In genomic region chrX:105926121-105926735, GRCm38 (mm10) we compare ENCODE assay signal across 8 mouse cellular contexts. TPM values are rescaled to one million over a fixed set of nuclear protein-coding genes. Genes with fewer than 3 reads are reported as not detected.
DNase-seq lines count a peak whose midpoint lies in the region; ATAC-seq and TF ChIP-seq lines count a peak whose summit lies in the region.

No protein-coding gene starts in this region.

- H3K27ac ChIP-seq in neural tube, embryonic 12.5 days: no peak overlapping the region
- peak overlapping the region; percentile 43 for H3K27ac ChIP-seq in heart, adult 2 months
- no peak overlapping the region for H3K27ac ChIP-seq in limb, embryonic 13.5 days
- H3K27ac ChIP-seq in neural tube, embryonic 15.5 days (replicated peaks): no peak overlapping the region

- TF ChIP-seq CTCF in heart, adult 2 months (IDR thresholded peaks at IDR 0.05): no peak

- peaks cover 2% of the 10 kb centered on the region; the same call in 1 of the 2 replicates for H3K4me1 ChIP-seq in neural tube, embryonic 12.5 days
- peaks cover 5% of the 10 kb centered on the region for H3K4me1 ChIP-seq in heart, adult 2 months (ENCODE audit: control insufficient read depth, insufficient read depth, low read length)
- H3K4me1 ChIP-seq in limb, embryonic 13.5 days: peaks cover 10% of the 10 kb centered on the region; the same call in 1 of the 2 replicates
- peaks cover 14% of the 10 kb centered on the region for H3K4me1 ChIP-seq in neural tube, embryonic 15.5 days

- no peaks in the 10 kb centered on the region for H3K27me3 ChIP-seq in neural tube, embryonic 12.5 days (replicated peaks)
- H3K27me3 ChIP-seq in heart, adult 2 months (ENCODE audit: control insufficient read depth, insufficient read depth, low read length): no peaks in the 10 kb centered on the region
- no peaks in the 10 kb centered on the region for H3K27me3 ChIP-seq in limb, embryonic 13.5 days
- no peaks in the 10 kb centered on the region for H3K27me3 ChIP-seq in neural tube, embryonic 15.5 days (replicated peaks)

- no peak overlapping the region for H3K9ac ChIP-seq in neural tube, embryonic 12.5 days
- H3K9ac ChIP-seq in heart, adult 2 months (ENCODE audit: low read depth, low read length): no peak overlapping the region
- no peak overlapping the region for H3K9ac ChIP-seq in limb, embryonic 13.5 days
- H3K9ac ChIP-seq in neural tube, embryonic 15.5 days (replicated peaks): no peak overlapping the region

- peak overlapping the region; percentile 58 for H3K4me2 ChIP-seq in neural tube, embryonic 12.5 days (replicated peaks)
- H3K4me2 ChIP-seq in limb, embryonic 13.5 days (replicated peaks): peak overlapping the region; percentile 63
- H3K4me2 ChIP-seq in neural tube, embryonic 15.5 days: peak overlapping the region; percentile 54

- no peak overlapping the region for H3K4me3 ChIP-seq in neural tube, embryonic 12.5 days
- no peak overlapping the region for H3K4me3 ChIP-seq in heart, adult 2 months
- no peak overlapping the region for H3K4me3 ChIP-seq in limb, embryonic 13.5 days
- H3K4me3 ChIP-seq in neural tube, embryonic 15.5 days (replicated peaks): no peak overlapping the region

- intact Hi-C loops in heart, adult 2 months (cut with DNase I): loop anchor here (5.0 to 10.0 kb wide), 3 partner anchors 41 to 259 kb away; partner anchors contain the start of genes Magt1 and Pgk1

- WGBS in neural tube, embryonic 12.5 days: 82% methylated on average over 12 of the region's 12 CpGs
- WGBS in heart, adult 2 months: 30% methylated on average over 12 of the region's 12 CpGs
- 74% methylated on average over 12 of the region's 12 CpGs for WGBS in limb, embryonic 13.5 days
- WGBS in neural tube, embryonic 15.5 days: 75% methylated on average over 12 of the region's 12 CpGs

- TF ChIP-seq EP300 in heart, adult 2 months (IDR thresholded peaks at IDR 0.05; ENCODE audit: insufficient read depth, low read depth, low read length): no peak

- no peaks in the 10 kb centered on the region for H3K9me3 ChIP-seq in neural tube, embryonic 12.5 days
- no peaks in the 10 kb centered on the region; the same call in 1 of the 2 replicates for H3K9me3 ChIP-seq in limb, embryonic 13.5 days
- H3K9me3 ChIP-seq in neural tube, embryonic 15.5 days (replicated peaks): no peaks in the 10 kb centered on the region

- no peak for DNase-seq in neural tube, embryonic 10.5 days (ENCODE audit: extremely low spot score, low spot score)
- peak; percentile 66 for DNase-seq in adrenal gland, adult 2 months
- DNase-seq in heart, adult 2 months: peak; percentile 16 to 30
- DNase-seq in urinary bladder, postnatal 25 days (ENCODE audit: low spot score): no peak
- DNase-seq in gastrocnemius, postnatal 25 days: no peak

- ATAC-seq in neural tube, embryonic 12.5 days (ENCODE audit: low FRiP score, low read depth): no peak
- no peak for ATAC-seq in limb, embryonic 13.5 days (ENCODE audit: low FRiP score, low read depth)
- no peak for ATAC-seq in neural tube, embryonic 15.5 days (ENCODE audit: low FRiP score)

- no peak for TF ChIP-seq POLR2A in heart, adult 2 months (IDR thresholded peaks at IDR 0.05; ENCODE audit: insufficient read depth, low read depth, low read length)

- peaks cover 2% of the 10 kb centered on the region; the same call in 1 of the 2 replicates for H3K79me2 ChIP-seq in heart, adult 2 months (replicated peaks; ENCODE audit: control insufficient read depth, insufficient read depth, low read length)

- H3K36me3 ChIP-seq in neural tube, embryonic 12.5 days: no peaks in the 10 kb centered on the region
- H3K36me3 ChIP-seq in heart, adult 2 months (ENCODE audit: control insufficient read depth, insufficient read depth, low read length): peaks cover 2% of the 10 kb centered on the region
- no peaks in the 10 kb centered on the region for H3K36me3 ChIP-seq in limb, embryonic 13.5 days
- H3K36me3 ChIP-seq in neural tube, embryonic 15.5 days: no peaks in the 10 kb centered on the region

RNA-seq across cellular contexts. Expression of gene Atrx, which starts 3.0 kb away (rescaled TPM):
- 203 and 219 TPM in 2 replicates for polyA plus RNA-seq in neural tube, embryonic 12.5 days (2016; fragmentation: Nextera tagmentation; extraction: Ambion mirVana)
- total RNA-seq in adrenal gland, adult 2 months (2021): 100 to 1,000 TPM in 1 of 2 experiments, 10 to 100 TPM in 1; 78.0 to 110 TPM
- 23.3 and 27.0 TPM in 2 replicates for polyA plus RNA-seq in adrenal gland, adult 2 months (2012; rRNA removed)
- 10 to 100 TPM; 55.6 to 64.9 TPM for total RNA-seq in heart, adult 2 months (2021)
- polyA plus RNA-seq in heart, adult 2 months (2012; rRNA removed): 14.1 and 20.8 TPM in 2 replicates
- 250 TPM in 2 replicates for polyA plus RNA-seq in limb, embryonic 13.5 days (2015; fragmentation: Nextera tagmentation; extraction: Ambion mirVana)
- 224 TPM in 2 replicates for polyA plus RNA-seq in neural tube, embryonic 15.5 days (2015; fragmentation: Nextera tagmentation; extraction: Ambion mirVana)
- total RNA-seq in gastrocnemius, postnatal 25 days (2021): 10 to 100 TPM; 31.2 to 39.9 TPM

Comparison
In these comparisons a context has a peak if more than half of its experiments do, and no peak if none do; other contexts are left out.
1. DNase-seq: peak in adrenal gland, adult 2 months (single experiment) and heart, adult 2 months (2 of 2); none in neural tube, embryonic 10.5 days (single experiment), urinary bladder, postnatal 25 days (single experiment) and gastrocnemius, postnatal 25 days (single experiment).
2. Peak in every context shown above with its lines, with median percentiles within 50 percentile points of each other: H3K4me2 ChIP-seq.